Mouse (Mus musculus) intestine, embryonic 16.5 days (tissue): ENCODE measurements around the gene Gatm. TPM values are rescaled to one million over a fixed set of nuclear protein-coding genes. Genes with fewer than 3 reads are reported as not detected.

Experiments used
- ATAC-seq: fragments of 200-750 bp; cut with Nextera tagmentation; 2 replicates; pipeline ENCODE4 v1.8.0; 2017; ENCODE audit warnings: moderate TSS enrichment, moderate library complexity
- H3K27ac ChIP-seq: fragments of 300-500 bp; sonication (generic); 2 replicates; pipeline ENCODE4 v1.5.1; 2014; ENCODE audit warnings: mild to moderate bottlenecking, low read length
- H3K27me3 ChIP-seq: fragments of 300-500 bp; sonication (generic); replicated peaks from 2 replicates; pipeline ENCODE4 v1.6.1; 2014; ENCODE audit warnings: low read length, control low read depth, mixed read lengths; ENCODE audit not compliant: control insufficient read depth, insufficient read depth
- H3K36me3 ChIP-seq: fragments of 300-500 bp; sonication (generic); 2 replicates; pipeline ENCODE4 v1.6.1; 2014; ENCODE audit warnings: low read length, control low read depth; ENCODE audit not compliant: control insufficient read depth, insufficient read depth
- H3K4me1 ChIP-seq: fragments of 300-500 bp; sonication (generic); 2 replicates; pipeline ENCODE4 v1.6.1; 2014; ENCODE audit warnings: low read length, control low read depth, mixed read lengths; ENCODE audit not compliant: control insufficient read depth, insufficient read depth
- H3K4me2 ChIP-seq: fragments of 300-500 bp; sonication (generic); 2 replicates; pipeline ENCODE4 v1.6.1; 2014; ENCODE audit warnings: low read depth, low read length, control low read depth
- H3K4me3 ChIP-seq: fragments of 300-500 bp; sonication (generic); 2 replicates; pipeline ENCODE4 v1.5.1; 2014; ENCODE audit warnings: mild to moderate bottlenecking, low read length
- H3K9ac ChIP-seq: fragments of 300-500 bp; sonication (generic); 2 replicates; pipeline ENCODE4 v1.6.1; 2014; ENCODE audit warnings: low read depth, low read length
- H3K9me3 ChIP-seq: fragments of 300-500 bp; sonication (generic); 2 replicates; pipeline ENCODE4 v1.6.1; 2016; ENCODE audit warnings: low read length, control low read depth; ENCODE audit not compliant: control insufficient read depth
- WGBS: fragments of 180-500 bp; shearing (Covaris S2); extraction: QIAGEN DNeasy Blood & Tissue Kit; methylation state at CpG from one replicate; pipeline ENCODE4 v1.1.7; 2014; 5-methylcytosine and 5-hydroxymethylcytosine counted together
- polyA plus RNA-seq: library from polyadenylated mRNA; unstranded; fragments of >200 nt; fragmentation: Nextera tagmentation; extraction: Ambion mirVana; gene quantifications from 2 replicates; pipeline ENCODE4 v1.2.1, GENCODE M21; 2015

Gatm gene
- polyA plus RNA-seq, 1 experiment from 2014 or later = 22.3 TPM

- Histone ChIP-seq H3K27me3 (no peaks in the 10 kb centered on the region), H3K4me2 (peak overlapping the region; percentile 88), H3K9ac (peak overlapping the region; percentile 66), H3K9me3 (no peaks in the 10 kb centered on the region), H3K36me3 (0 out of 2 replicates have a peak, but pooled peaks cover 4% of the 10 kb centered on the region), H3K4me3 (peak overlapping the region; percentile 55), H3K27ac (no peak overlapping the region), H3K4me1 (no peaks in the 10 kb centered on the region)
- peak; percentile 79 for ATAC-seq
- WGBS = 1% methylated on average over 36 of the region's 36 CpGs
Measured at GRCm38 (mm10) chr2:122637526-122637997, 26.5 kb upstream of the Gatm start.

GRCm38 (mm10) chr2:122636686-122637085 lies 25.6 kb upstream of the Gatm start, which contains the start of gene AA467197:
TSS of gene AA467197 (plus strand) at chr2:122636986.
- no peaks in the 10 kb centered on the region for H3K9me3 ChIP-seq
- H3K36me3 ChIP-seq = 0 out of 2 replicates have a peak, but pooled peaks cover 4% of the 10 kb centered on the region
- no peak for ATAC-seq
- WGBS = 46% methylated on average over 3 of the region's 3 CpGs
- peak within 1 kb of the TSS; percentile 66 for H3K9ac ChIP-seq
- H3K4me3 ChIP-seq = peak within 1 kb of the TSS; percentile 55
- H3K4me2 ChIP-seq = peak within 1 kb of the TSS; percentile 88
- H3K27me3 ChIP-seq = no peaks in the 10 kb centered on the region
- H3K4me1 ChIP-seq = peaks cover 2% of the 10 kb centered on the region; the same call in 1 of the 2 replicates
- no peak within 1 kb of the TSS for H3K27ac ChIP-seq

GRCm38 (mm10) chr2:122631226-122631801 lies 20.2 kb upstream of the Gatm start:
- H3K4me1 ChIP-seq = peaks cover 9% of the 10 kb centered on the region
- under 1% methylated on average over 53 of the region's 53 CpGs for WGBS
- 0 out of 2 replicates have a peak, but pooled peaks cover 4% of the 10 kb centered on the region for H3K36me3 ChIP-seq
- H3K9me3 ChIP-seq = no peaks in the 10 kb centered on the region
- peak overlapping the region; percentile 98 for H3K4me3 ChIP-seq
- peak overlapping the region; percentile 94 for H3K4me2 ChIP-seq
- peak; percentile 62 for ATAC-seq
- H3K27ac ChIP-seq = no peak overlapping the region
- H3K27me3 ChIP-seq = no peaks in the 10 kb centered on the region
- H3K9ac ChIP-seq = peak overlapping the region; percentile 98

GRCm38 (mm10) chr2:122630465-122631225 lies 19.5 kb upstream of the Gatm start:
- under 1% methylated on average over 75 of the region's 75 CpGs for WGBS

GRCm38 (mm10) chr2:122629871-122630270 lies 18.8 kb upstream of the Gatm start:
- no peak overlapping the region for H3K9ac ChIP-seq
- 0 out of 2 replicates have a peak, but pooled peaks cover 4% of the 10 kb centered on the region for H3K36me3 ChIP-seq
- no peaks in the 10 kb centered on the region for H3K9me3 ChIP-seq

More at GRCm38 (mm10) chr2:122630465-122631225, 19.5 kb upstream of the Gatm start:
- H3K27ac ChIP-seq = peak overlapping the region; percentile 73; the same call in 1 of the 2 replicates
- peak overlapping the region; percentile 94 for H3K4me2 ChIP-seq
- peaks cover 9% of the 10 kb centered on the region for H3K4me1 ChIP-seq
- peak overlapping the region; percentile 98 for H3K9ac ChIP-seq
- H3K36me3 ChIP-seq = 0 out of 2 replicates have a peak, but pooled peaks cover 4% of the 10 kb centered on the region
- no peaks in the 10 kb centered on the region for H3K9me3 ChIP-seq
- no peaks in the 10 kb centered on the region for H3K27me3 ChIP-seq
- H3K4me3 ChIP-seq = peak overlapping the region; percentile 98
- peak; percentile 88 for ATAC-seq

GRCm38 (mm10) chr2:122628976-122629375 lies 17.9 kb upstream of the Gatm start:
- no peak overlapping the region for H3K4me2 ChIP-seq
- 0% methylated on average over 7 of the region's 7 CpGs for WGBS
- no peak overlapping the region for H3K9ac ChIP-seq
- no peak overlapping the region for H3K27ac ChIP-seq
- no peak for ATAC-seq
- H3K4me3 ChIP-seq = no peak overlapping the region
- peaks cover 9% of the 10 kb centered on the region for H3K4me1 ChIP-seq
- 0 out of 2 replicates have a peak, but pooled peaks cover 4% of the 10 kb centered on the region for H3K36me3 ChIP-seq
- no peaks in the 10 kb centered on the region for H3K9me3 ChIP-seq
- no peaks in the 10 kb centered on the region for H3K27me3 ChIP-seq

More at GRCm38 (mm10) chr2:122629871-122630270, 18.8 kb upstream of the Gatm start:
- Histone ChIP-seq H3K4me3 (peak overlapping the region; percentile 98; the same call in 1 of the 2 replicates), H3K27me3 (no peaks in the 10 kb centered on the region), H3K4me2 (peak overlapping the region; percentile 94), H3K4me1 (peaks cover 9% of the 10 kb centered on the region), H3K27ac (no peak overlapping the region)
- 0 out of 2 replicates have a peak, but pooled peaks have one; percentile 7 for ATAC-seq
- WGBS = 55% methylated on average over 6 of the region's 6 CpGs

- H3K36me3 ChIP-seq = no peaks in the 10 kb centered on the region
- WGBS = 52% methylated on average over 7 of the region's 7 CpGs
- peaks cover 5% of the 10 kb centered on the region; the same call in 1 of the 2 replicates for H3K4me1 ChIP-seq
- no peak overlapping the region for H3K27ac ChIP-seq
- H3K4me3 ChIP-seq = no peak overlapping the region
- no peaks in the 10 kb centered on the region for H3K9me3 ChIP-seq
- no peak overlapping the region for H3K9ac ChIP-seq
- H3K4me2 ChIP-seq = no peak overlapping the region
- ATAC-seq = no peak
- H3K27me3 ChIP-seq = no peaks in the 10 kb centered on the region
Measured at GRCm38 (mm10) chr2:122625930-122626329, 14.8 kb upstream of the Gatm start.

GRCm38 (mm10) chr2:122621337-122622110 lies 10.4 kb upstream of the Gatm start:
- 79% methylated on average over 7 of the region's 9 CpGs for WGBS

More at GRCm38 (mm10) chr2:122621337-122622110, 10.4 kb upstream of the Gatm start:
- Histone ChIP-seq H3K4me2 (no peak overlapping the region), H3K9me3 (no peaks in the 10 kb centered on the region), H3K9ac (no peak overlapping the region), H3K27ac (no peak overlapping the region), H3K4me1 (no peaks in the 10 kb centered on the region), H3K36me3 (no peaks in the 10 kb centered on the region), H3K4me3 (no peak overlapping the region), H3K27me3 (no peaks in the 10 kb centered on the region)
- no peak for ATAC-seq
